Comparison of ENCODE assay signal across 9 mouse cellular contexts in genomic region chr5:114804958-114805357, GRCm38 (mm10). TPM values are rescaled to one million over a fixed set of nuclear protein-coding genes. Genes with fewer than 3 reads are reported as not detected.
DNase-seq lines count a peak whose midpoint lies in the region; ATAC-seq lines count a peak whose summit lies in the region.
"Had no signal": no experiment of that assay in that cellular context is flagged by ENCODE, and none has a peak within 500 bp of the region (broad histone marks: within the 10 kb centered on the region; RNA-seq: fewer than 3 reads in every experiment).

No protein-coding gene starts in this region.

- no peak for ATAC-seq in cerebellum, adult (ENCODE audit: insufficient number of reproducible peaks, low FRiP score, low TSS enrichment)
- no peak for ATAC-seq in midbrain, embryonic 16.5 days

- WGBS in midbrain, embryonic 10.5 days, result 28% methylated on average over 3 of the region's 3 CpGs
- 22% methylated on average over 3 of the region's 3 CpGs for WGBS in midbrain, embryonic 16.5 days

- H3K27ac ChIP-seq in midbrain, embryonic 10.5 days (replicated peaks), result no peak overlapping the region
- no peak overlapping the region for H3K27ac ChIP-seq in midbrain, embryonic 16.5 days (ENCODE audit: low read length)

- peak; percentile 67 for DNase-seq in cerebellum, adult 11-12 months
- DNase-seq in midbrain, embryonic 10.5 days (ENCODE audit: low spot score), result peak; percentile 39
- DNase-seq in embryo, embryonic 11 days, result peak; percentile 61
- DNase-seq in left cerebral cortex, postnatal 36 days (ENCODE audit: low spot score in 2 of 2), result peak; percentile 47 to 66
- DNase-seq in right cerebral cortex, postnatal 14 days, result peak; percentile 64
- no peak for DNase-seq in c-Kit-positive CD71-positive TER-119-positive erythroid progenitor cells, embryonic 14.5 days (ENCODE audit: low spot score)
- DNase-seq: liver, embryonic 13.5 days had no signal

- intact Hi-C loops in left cerebral cortex, postnatal 36 days (cut with DNase I), result loop anchor here (5.0 kb wide), 1 partner anchor 33 kb away; the partner anchor contains the start of gene Ankrd13a

- H3K9ac ChIP-seq in midbrain, embryonic 16.5 days (ENCODE audit: low read depth, low read length), result no peak overlapping the region
- H3K9ac ChIP-seq: liver, embryonic 13.5 days had no signal

- peaks cover 98% of the 10 kb centered on the region for H3K36me3 ChIP-seq in midbrain, embryonic 10.5 days
- peaks cover 27% of the 10 kb centered on the region for H3K36me3 ChIP-seq in midbrain, embryonic 16.5 days (ENCODE audit: control insufficient read depth, insufficient read depth, low read length)

- peaks cover 20% of the 10 kb centered on the region for H3K4me1 ChIP-seq in midbrain, embryonic 10.5 days
- peaks cover 3% of the 10 kb centered on the region; the same call in 1 of the 2 replicates for H3K4me1 ChIP-seq in midbrain, embryonic 16.5 days (ENCODE audit: control insufficient read depth, insufficient read depth, low read length)

- no peaks in the 10 kb centered on the region for H3K9me3 ChIP-seq in midbrain, embryonic 10.5 days (replicated peaks)
- H3K9me3 ChIP-seq in midbrain, embryonic 16.5 days (replicated peaks; ENCODE audit: control insufficient read depth, low read length, poor library complexity, severe bottlenecking), result no peaks in the 10 kb centered on the region
- H3K9me3 ChIP-seq: liver, embryonic 13.5 days had no signal

- no peak overlapping the region for H3K4me2 ChIP-seq in midbrain, embryonic 16.5 days (ENCODE audit: low read length)
- H3K4me2 ChIP-seq: liver, embryonic 13.5 days had no signal

- no peaks in the 10 kb centered on the region for H3K27me3 ChIP-seq in midbrain, embryonic 10.5 days (ENCODE audit: low read depth, poor library complexity, severe bottlenecking)
- no peaks in the 10 kb centered on the region for H3K27me3 ChIP-seq in midbrain, embryonic 16.5 days (ENCODE audit: control insufficient read depth, insufficient read depth, low read depth, low read length)
- H3K27me3 ChIP-seq: liver, embryonic 13.5 days had no signal

- no peak overlapping the region for H3K4me3 ChIP-seq in midbrain, embryonic 10.5 days
- H3K4me3 ChIP-seq in midbrain, embryonic 16.5 days (ENCODE audit: low read depth, low read length), result no peak overlapping the region
- H3K4me3 ChIP-seq: liver, embryonic 13.5 days had no signal

RNA-seq across cellular contexts. Expression of gene 1500011B03Rik, which starts 18.3 kb away (rescaled TPM):
- 133 and 143 TPM in 2 replicates for polyA plus RNA-seq in midbrain, embryonic 10.5 days (2016; fragmentation: Nextera tagmentation; extraction: Ambion mirVana)
- 272 and 306 TPM in 2 replicates for polyA plus RNA-seq in midbrain, embryonic 16.5 days (2015; fragmentation: Nextera tagmentation; extraction: Ambion mirVana)
- 100 to 1,000 TPM; 169 to 176 TPM for total RNA-seq in left cerebral cortex, postnatal 36 days (2021)

RNA-seq across cellular contexts. Expression of gene Git2, which starts 29.6 kb away (rescaled TPM):
- polyA plus RNA-seq in midbrain, embryonic 10.5 days (2016; fragmentation: Nextera tagmentation; extraction: Ambion mirVana), result 34.4 and 38.1 TPM in 2 replicates
- 48.4 and 54.1 TPM in 2 replicates for polyA plus RNA-seq in midbrain, embryonic 16.5 days (2015; fragmentation: Nextera tagmentation; extraction: Ambion mirVana)
- 10 to 100 TPM; 32.0 to 46.1 TPM for total RNA-seq in left cerebral cortex, postnatal 36 days (2021)

RNA-seq across cellular contexts. Expression of gene Ankrd13a, which starts 30.5 kb away (rescaled TPM):
- polyA plus RNA-seq in midbrain, embryonic 10.5 days (2016; fragmentation: Nextera tagmentation; extraction: Ambion mirVana), result 50.1 and 54.0 TPM in 2 replicates
- 24.3 and 29.0 TPM in 2 replicates for polyA plus RNA-seq in midbrain, embryonic 16.5 days (2015; fragmentation: Nextera tagmentation; extraction: Ambion mirVana)
- total RNA-seq in left cerebral cortex, postnatal 36 days (2021), result 10 to 100 TPM; 34.7 to 35.4 TPM

RNA-seq across cellular contexts. Expression of gene 4930519G04Rik, which starts 48.5 kb away (rescaled TPM):
- not detected in 2 replicates for polyA plus RNA-seq in midbrain, embryonic 10.5 days (2016; fragmentation: Nextera tagmentation; extraction: Ambion mirVana)
- not detected in 2 replicates for polyA plus RNA-seq in midbrain, embryonic 16.5 days (2015; fragmentation: Nextera tagmentation; extraction: Ambion mirVana)
- total RNA-seq in left cerebral cortex, postnatal 36 days (2021), result not detected
- polyA plus RNA-seq: liver, embryonic 13.5 days had no signal

RNA-seq across cellular contexts. Expression of gene Gm9936, which starts 53.5 kb away (rescaled TPM):
- polyA plus RNA-seq in midbrain, embryonic 10.5 days (2016; fragmentation: Nextera tagmentation; extraction: Ambion mirVana), result 0.16 and 0.57 TPM in 2 replicates
- 3.1 and 3.7 TPM in 2 replicates for polyA plus RNA-seq in midbrain, embryonic 16.5 days (2015; fragmentation: Nextera tagmentation; extraction: Ambion mirVana)
- 1 to 10 TPM in 1 of 2 experiments, under 1 TPM in 1; 1.00 to 1.0 TPM for total RNA-seq in left cerebral cortex, postnatal 36 days (2021)
- polyA plus RNA-seq: liver, embryonic 13.5 days had no signal
